Mouse (Mus musculus): ENCODE results near the gene Tmub2. TPM values are rescaled to one million over a fixed set of nuclear protein-coding genes. Genes with fewer than 3 reads are reported as not detected.
A peak's percentile ranks its signal among the peaks of the same experiment; 100 is the strongest.

Gene Tmub2
- total RNA-seq, 1 experiment: 33.0 TPM

- Histone ChIP-seq H3K9me3 (ENCODE audit: control insufficient read depth, insufficient read depth, low read depth, low read length) (no peaks in the 10 kb centered on the region), H3K27ac (ENCODE audit: insufficient read depth, low read depth, low read length, poor library complexity, severe bottlenecking) (no peak overlapping the region), H3K4me1 (ENCODE audit: control insufficient read depth in 2 of 2, insufficient read depth in 2 of 2, low read length in 2 of 2, poor library complexity in 1 of 2) (peaks cover 1 to 17% of the 10 kb centered on the region in 2 experiments; a peak in 3 of 4 replicates), H3K4me3 (ENCODE audit: insufficient read depth in 1 of 2, low read depth in 1 of 2, low read length in 2 of 2, poor library complexity in 1 of 2, severe bottlenecking in 1 of 2) (no peak overlapping the region), H3K9ac (ENCODE audit: insufficient read depth, low read depth, low read length, poor library complexity, severe bottlenecking) (no peak overlapping the region), H3K36me3 (ENCODE audit: control insufficient read depth, insufficient read depth, low read length, poor library complexity, severe bottlenecking) (no peaks in the 10 kb centered on the region)
- DNase-seq (ENCODE audit: low read depth, low spot score): no peak
- TF ChIP-seq ZC3H11A (IDR thresholded peaks at IDR 0.05; ENCODE audit: borderline replicate concordance, low read depth, low read length) (no peak), CHD2 (IDR thresholded peaks at IDR 0.05; ENCODE audit: low read depth, low read length) (no peak), HCFC1 (IDR thresholded peaks at IDR 0.05; ENCODE audit: borderline replicate concordance, insufficient read depth, low read length) (no peak), ZNF384 (IDR thresholded peaks at IDR 0.05; ENCODE audit: low read depth, low read length) (no peak), MAFK (IDR thresholded peaks at IDR 0.05; ENCODE audit: insufficient read depth, low read depth, low read length) (no peak)
- in situ Hi-C loops (cut with MboI; ENCODE audit: low sequenced_read_pairs in 2 of 2, unreplicated experiment in 2 of 2): loop anchor here in 1 of 2 experiments (10.0 kb wide), 1 partner anchor 111 kb away; the partner anchor contains the start of gene Grn
These were observed 38.8 kb downstream of the Tmub2 start for GRCm38 (mm10) chr11:102323516-102323915.

DNA sequence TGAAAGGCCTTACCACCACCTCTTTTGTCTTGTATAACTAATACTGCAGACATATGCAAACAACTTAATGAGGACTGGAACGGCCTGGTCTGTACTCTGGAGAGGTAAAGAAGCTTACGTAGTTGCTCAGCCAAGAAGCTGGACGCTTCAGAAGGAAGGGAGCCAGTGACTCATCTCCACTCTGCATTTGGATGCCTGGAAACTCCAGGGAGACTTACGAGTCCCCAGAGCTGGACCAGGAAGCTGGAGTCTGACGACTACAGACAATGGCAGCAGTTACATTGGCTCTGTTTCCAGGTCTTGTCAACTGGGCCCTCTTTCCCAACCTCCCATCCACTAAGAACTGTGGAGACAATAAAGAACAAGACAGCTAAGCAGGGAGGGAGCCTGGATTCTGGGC, 42.5 kb downstream of the Tmub2 start:
- Histone ChIP-seq H3K27ac (ENCODE audit: insufficient read depth, low read depth, low read length, poor library complexity, severe bottlenecking) (no peak overlapping the region; the same call in 1 of the 2 replicates), H3K9ac (ENCODE audit: insufficient read depth, low read depth, low read length, poor library complexity, severe bottlenecking) (no peak overlapping the region), H3K36me3 (ENCODE audit: control insufficient read depth, insufficient read depth, low read length, poor library complexity, severe bottlenecking) (no peaks in the 10 kb centered on the region), H3K4me3 (ENCODE audit: insufficient read depth in 1 of 2, low read depth in 1 of 2, low read length in 2 of 2, poor library complexity in 1 of 2, severe bottlenecking in 1 of 2) (no peak overlapping the region), H3K4me1 (ENCODE audit: control insufficient read depth in 2 of 2, insufficient read depth in 2 of 2, low read length in 2 of 2, poor library complexity in 1 of 2) (peaks cover 7 to 21% of the 10 kb centered on the region in 2 experiments), H3K9me3 (ENCODE audit: control insufficient read depth, insufficient read depth, low read depth, low read length) (no peaks in the 10 kb centered on the region)
- TF ChIP-seq ZC3H11A (IDR thresholded peaks at IDR 0.05; ENCODE audit: borderline replicate concordance, low read depth, low read length): no peak
- TF ChIP-seq HCFC1 (IDR thresholded peaks at IDR 0.05; ENCODE audit: borderline replicate concordance, insufficient read depth, low read length): no peak
- no peak for TF ChIP-seq MAFK (IDR thresholded peaks at IDR 0.05; ENCODE audit: insufficient read depth, low read depth, low read length)
- TF ChIP-seq CHD2 (IDR thresholded peaks at IDR 0.05; ENCODE audit: low read depth, low read length): no peak
- in situ Hi-C loops (cut with MboI; ENCODE audit: low sequenced_read_pairs in 2 of 2, unreplicated experiment in 2 of 2): loop anchor here in 1 of 2 experiments (10.0 kb wide), 1 partner anchor 108 kb away; the partner anchor contains the start of gene Grn
- no peak for DNase-seq (ENCODE audit: low read depth, low spot score)

- Histone ChIP-seq H3K4me1 (ENCODE audit: control insufficient read depth in 2 of 2, insufficient read depth in 2 of 2, low read length in 2 of 2, poor library complexity in 1 of 2) (peaks cover 7 to 21% of the 10 kb centered on the region in 2 experiments), H3K9me3 (ENCODE audit: control insufficient read depth, insufficient read depth, low read depth, low read length) (no peaks in the 10 kb centered on the region), H3K27ac (ENCODE audit: insufficient read depth, low read depth, low read length, poor library complexity, severe bottlenecking) (peak overlapping the region; percentile 89; the same call in 1 of the 2 replicates), H3K4me3 (ENCODE audit: insufficient read depth in 1 of 2, low read depth in 1 of 2, low read length in 2 of 2, poor library complexity in 1 of 2, severe bottlenecking in 1 of 2) (no peak overlapping the region), H3K36me3 (ENCODE audit: control insufficient read depth, insufficient read depth, low read length, poor library complexity, severe bottlenecking) (no peaks in the 10 kb centered on the region), H3K9ac (ENCODE audit: insufficient read depth, low read depth, low read length, poor library complexity, severe bottlenecking) (no peak overlapping the region)
- in situ Hi-C loops (cut with MboI; ENCODE audit: low sequenced_read_pairs in 2 of 2, unreplicated experiment in 2 of 2): loop anchor here in 1 of 2 experiments (10.0 kb wide), 1 partner anchor 107 kb away; the partner anchor contains the start of gene Grn
- no peak for DNase-seq (ENCODE audit: low read depth, low spot score)
- no peak for TF ChIP-seq ZC3H11A (IDR thresholded peaks at IDR 0.05; ENCODE audit: borderline replicate concordance, low read depth, low read length)
- TF ChIP-seq MAFK (IDR thresholded peaks at IDR 0.05; ENCODE audit: insufficient read depth, low read depth, low read length): no peak
- TF ChIP-seq CHD2 (IDR thresholded peaks at IDR 0.05; ENCODE audit: low read depth, low read length): no peak
- no peak for TF ChIP-seq HCFC1 (IDR thresholded peaks at IDR 0.05; ENCODE audit: borderline replicate concordance, insufficient read depth, low read length)
- no peak for TF ChIP-seq ZNF384 (IDR thresholded peaks at IDR 0.05; ENCODE audit: low read depth, low read length)
These were observed 43.1 kb downstream of the Tmub2 start for GRCm38 (mm10) chr11:102327839-102328238.

DNA sequence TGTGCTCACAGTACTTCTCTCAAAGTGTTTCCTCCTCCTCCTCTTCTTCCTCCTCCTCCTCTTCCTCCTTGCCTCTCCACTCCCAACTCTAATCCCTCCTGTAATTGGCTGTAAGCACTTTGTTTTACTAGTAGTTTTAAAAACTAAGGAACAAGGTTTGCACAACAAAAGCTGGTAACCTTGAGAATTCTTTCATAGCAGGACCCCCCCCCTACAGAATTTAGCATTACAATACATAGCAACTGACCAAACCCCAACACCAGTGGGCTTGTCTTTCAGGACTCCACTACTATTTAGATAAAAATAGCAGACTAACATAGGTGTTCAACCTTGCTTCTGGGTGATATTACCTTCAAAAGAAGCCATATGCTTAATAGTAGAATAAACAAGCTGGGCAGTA, 44.8 kb downstream of the Tmub2 start:
- Histone ChIP-seq H3K9ac (ENCODE audit: insufficient read depth, low read depth, low read length, poor library complexity, severe bottlenecking) (peak overlapping the region; percentile 35; the same call in 1 of the 2 replicates), H3K4me3 (ENCODE audit: insufficient read depth in 1 of 2, low read depth in 1 of 2, low read length in 2 of 2, poor library complexity in 1 of 2, severe bottlenecking in 1 of 2) (no peak overlapping the region), H3K36me3 (ENCODE audit: control insufficient read depth, insufficient read depth, low read length, poor library complexity, severe bottlenecking) (no peaks in the 10 kb centered on the region), H3K9me3 (ENCODE audit: control insufficient read depth, insufficient read depth, low read depth, low read length) (no peaks in the 10 kb centered on the region), H3K27ac (ENCODE audit: insufficient read depth, low read depth, low read length, poor library complexity, severe bottlenecking) (peak overlapping the region; percentile 89), H3K4me1 (ENCODE audit: control insufficient read depth in 2 of 2, insufficient read depth in 2 of 2, low read length in 2 of 2, poor library complexity in 1 of 2) (peaks cover 12 to 19% of the 10 kb centered on the region in 2 experiments)
- DNase-seq (ENCODE audit: low read depth, low spot score): no peak
- TF ChIP-seq MAFK (IDR thresholded peaks at IDR 0.05; ENCODE audit: insufficient read depth, low read depth, low read length): no peak
- no peak for TF ChIP-seq ZC3H11A (IDR thresholded peaks at IDR 0.05; ENCODE audit: borderline replicate concordance, low read depth, low read length)
- TF ChIP-seq ZNF384 (IDR thresholded peaks at IDR 0.05; ENCODE audit: low read depth, low read length): no peak
- no peak for TF ChIP-seq CHD2 (IDR thresholded peaks at IDR 0.05; ENCODE audit: low read depth, low read length)
- no peak for TF ChIP-seq HCFC1 (IDR thresholded peaks at IDR 0.05; ENCODE audit: borderline replicate concordance, insufficient read depth, low read length)
- in situ Hi-C loops (cut with MboI; ENCODE audit: low sequenced_read_pairs in 2 of 2, unreplicated experiment in 2 of 2): loop anchor here in 1 of 2 experiments (10.0 kb wide), 1 partner anchor 105 kb away; the partner anchor contains the start of gene Grn
